Mouse (Mus musculus): ENCODE measurements around the gene Selplg.

DNA sequence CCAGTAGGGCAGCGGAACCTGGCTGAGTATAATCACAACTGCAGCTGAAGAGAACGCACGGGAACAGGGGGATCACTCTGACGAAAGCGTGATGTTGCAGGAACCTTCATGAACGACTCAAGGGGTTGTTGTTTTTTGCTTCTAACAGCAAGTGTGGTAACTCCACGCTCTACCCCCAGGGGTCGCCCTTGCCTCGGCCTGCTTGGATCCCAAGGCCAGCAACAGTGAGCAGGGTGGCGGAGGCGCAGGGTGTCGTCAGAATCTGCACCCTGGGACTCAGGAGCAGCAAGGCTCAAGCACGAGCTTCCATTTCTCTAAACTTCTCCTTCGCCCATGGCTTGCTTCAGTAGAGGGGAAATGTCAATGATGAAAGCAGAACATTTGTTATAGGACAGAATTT, 22.1 kb upstream of the Selplg start:
- TF ChIP-seq POLR2A (IDR thresholded peaks at IDR 0.05; ENCODE audit: control insufficient read depth, low read depth, low read length) (no peak), CTCF (IDR thresholded peaks at IDR 0.05; ENCODE audit: control insufficient read depth, insufficient read depth, insufficient replicate concordance, low read depth, low read length) (peak; percentile 77; the same call in 1 of the 2 replicates)

Measured in testis, adult 2 months (tissue).